Mouse (Mus musculus) intestine, postnatal 0 days (tissue): ENCODE measurements around the gene Tns4. TPM values are rescaled to one million over a fixed set of nuclear protein-coding genes. Genes with fewer than 3 reads are reported as not detected.

Experiments used
- ATAC-seq: fragments of 200-750 bp; cut with Nextera tagmentation; 2 replicates; pipeline ENCODE4 v1.8.0; 2017; ENCODE audit warnings: mild to moderate bottlenecking, moderate TSS enrichment, moderate library complexity
- H3K27ac ChIP-seq: fragments of 300-500 bp; sonication (generic); 2 replicates; pipeline ENCODE4 v1.5.1; 2014; ENCODE audit warnings: mild to moderate bottlenecking, low read depth, low read length, moderate library complexity
- H3K27me3 ChIP-seq: fragments of 300-500 bp; sonication (generic); replicated peaks from 2 replicates; pipeline ENCODE4 v1.6.1; 2014; ENCODE audit warnings: low read length, mixed read lengths; ENCODE audit not compliant: control insufficient read depth, insufficient read depth
- H3K36me3 ChIP-seq: fragments of 300-500 bp; sonication (generic); 2 replicates; pipeline ENCODE4 v1.6.1; 2014; ENCODE audit warnings: mild to moderate bottlenecking, moderate library complexity; ENCODE audit not compliant: control insufficient read depth, insufficient read depth
- H3K4me1 ChIP-seq: fragments of 300-500 bp; sonication (generic); replicated peaks from 2 replicates; pipeline ENCODE4 v1.6.1; 2014; ENCODE audit warnings: antibody characterized with exemption, low read length, mixed read lengths; ENCODE audit not compliant: control insufficient read depth, insufficient read depth
- H3K4me2 ChIP-seq: fragments of 300-500 bp; sonication (generic); replicated peaks from 2 replicates; pipeline ENCODE4 v1.6.1; 2014; ENCODE audit warnings: low read depth, mild to moderate bottlenecking, moderate library complexity
- H3K4me3 ChIP-seq: fragments of 300-500 bp; sonication (generic); 2 replicates; pipeline ENCODE4 v1.5.1; 2014; ENCODE audit warnings: low read depth, low read length
- H3K9ac ChIP-seq: fragments of 300-500 bp; sonication (generic); 2 replicates; pipeline ENCODE4 v1.6.1; 2014; ENCODE audit warnings: mild to moderate bottlenecking, low read depth, low read length
- H3K9me3 ChIP-seq: fragments of 300-500 bp; sonication (generic); 2 replicates; pipeline ENCODE4 v1.6.1; 2016; ENCODE audit warnings: mixed run types; ENCODE audit not compliant: control insufficient read depth
- CTCF ChIP-seq: sonication (generic); IDR thresholded peaks from 2 replicates; pipeline ENCODE4 v1.5.1; 2016; ENCODE audit warnings: low read depth, mild to moderate bottlenecking, control low read depth, antibody characterized with exemption, moderate library complexity
- WGBS: fragments of 180-500 bp; shearing (Covaris S2); extraction: QIAGEN DNeasy Blood & Tissue Kit; methylation state at CpG from one replicate; pipeline ENCODE4 v1.1.7; 2014; 5-methylcytosine and 5-hydroxymethylcytosine counted together
- polyA plus RNA-seq: library from polyadenylated mRNA; unstranded; fragments of >200 nt; fragmentation: Nextera tagmentation; extraction: Ambion mirVana; gene quantifications from 2 replicates; pipeline ENCODE4 v1.2.1, GENCODE M21; 2015

Gene Tns4
- 0.39 and 0.53 TPM in 2 replicates for polyA plus RNA-seq

- Histone ChIP-seq H3K27ac (no peak within 1 kb of the TSS), H3K4me1 (no peaks in the 10 kb centered on the region), H3K36me3 (no peaks in the 10 kb centered on the region), H3K4me2 (peak within 1 kb of the TSS; percentile 37), H3K9me3 (no peaks in the 10 kb centered on the region), H3K27me3 (no peaks in the 10 kb centered on the region), H3K9ac (no peak within 1 kb of the TSS), H3K4me3 (no peak within 1 kb of the TSS)
- WGBS, result 30% methylated on average over 14 of the region's 14 CpGs
- TF ChIP-seq CTCF, result no peak
- ATAC-seq, result peak; percentile 82
These were observed at the start of gene Tns4 for GRCm38 (mm10) chr11:99089077-99089601. Gene Tns4 (minus strand): TSS chr11:99089306.

GRCm38 (mm10) chr11:99137385-99137784, 48.3 kb upstream of the Tns4 start:
- no peaks in the 10 kb centered on the region for H3K36me3 ChIP-seq
- no peak overlapping the region for H3K4me3 ChIP-seq
- H3K4me1 ChIP-seq, result no peaks in the 10 kb centered on the region
- H3K27me3 ChIP-seq, result no peaks in the 10 kb centered on the region
- no peak overlapping the region for H3K27ac ChIP-seq
- no peak overlapping the region for H3K4me2 ChIP-seq
- H3K9me3 ChIP-seq, result no peaks in the 10 kb centered on the region
- 65% methylated on average over 4 of the region's 4 CpGs for WGBS
- TF ChIP-seq CTCF, result no peak
- no peak for ATAC-seq
- H3K9ac ChIP-seq, result no peak overlapping the region

- Histone ChIP-seq H3K4me3 (no peak overlapping the region), H3K9ac (no peak overlapping the region), H3K36me3 (no peaks in the 10 kb centered on the region), H3K4me1 (no peaks in the 10 kb centered on the region), H3K4me2 (no peak overlapping the region), H3K27ac (no peak overlapping the region), H3K27me3 (no peaks in the 10 kb centered on the region), H3K9me3 (no peaks in the 10 kb centered on the region)
- TF ChIP-seq CTCF, result no peak
- ATAC-seq, result no peak
- 61% methylated on average over 4 of the region's 4 CpGs for WGBS
These were observed 47.9 kb upstream of the Tns4 start for GRCm38 (mm10) chr11:99136961-99137360.

- no peaks in the 10 kb centered on the region for H3K36me3 ChIP-seq
These were observed 47.3 kb upstream of the Tns4 start for GRCm38 (mm10) chr11:99136361-99136760.

GRCm38 (mm10) chr11:99135047-99135440, 45.9 kb upstream of the Tns4 start:
- no peaks in the 10 kb centered on the region for H3K9me3 ChIP-seq
- no peak for ATAC-seq
- 74% methylated on average over 8 of the region's 8 CpGs for WGBS
- TF ChIP-seq CTCF, result no peak
- H3K4me1 ChIP-seq, result no peaks in the 10 kb centered on the region
- no peak overlapping the region for H3K4me2 ChIP-seq
- H3K27ac ChIP-seq, result no peak overlapping the region
- no peak overlapping the region for H3K9ac ChIP-seq
- no peaks in the 10 kb centered on the region for H3K36me3 ChIP-seq
- no peaks in the 10 kb centered on the region for H3K27me3 ChIP-seq
- H3K4me3 ChIP-seq, result no peak overlapping the region

More at GRCm38 (mm10) chr11:99136361-99136760, 47.3 kb upstream of the Tns4 start:
- no peak for ATAC-seq
- WGBS, result 36% methylated on average over 3 of the region's 3 CpGs
- Histone ChIP-seq H3K4me2 (no peak overlapping the region), H3K9ac (no peak overlapping the region), H3K4me1 (no peaks in the 10 kb centered on the region), H3K27me3 (no peaks in the 10 kb centered on the region), H3K27ac (no peak overlapping the region), H3K4me3 (no peak overlapping the region), H3K9me3 (no peaks in the 10 kb centered on the region)
- no peak for TF ChIP-seq CTCF

- no peak overlapping the region for H3K4me2 ChIP-seq
- no peak overlapping the region for H3K27ac ChIP-seq
- no peaks in the 10 kb centered on the region for H3K36me3 ChIP-seq
- ATAC-seq, result no peak
- 49% methylated on average over 15 of the region's 15 CpGs for whole genome bisulfite sequencing
- H3K9me3 ChIP-seq, result no peaks in the 10 kb centered on the region
- H3K9ac ChIP-seq, result no peak overlapping the region
- no peak for TF ChIP-seq CTCF
- no peak overlapping the region for H3K4me3 ChIP-seq
- no peaks in the 10 kb centered on the region for H3K4me1 ChIP-seq
- no peaks in the 10 kb centered on the region for H3K27me3 ChIP-seq
These were observed 45.4 kb upstream of the Tns4 start for GRCm38 (mm10) chr11:99134266-99135046.
